Comparison of ENCODE assay signal across 9 mouse cellular contexts in genomic region chr7:27227276-27227675, GRCm38 (mm10). TPM values are rescaled to one million over a fixed set of nuclear protein-coding genes. Genes with fewer than 3 reads are reported as not detected.
DNase-seq lines count a peak whose midpoint lies in the region; ATAC-seq and TF ChIP-seq lines count a peak whose summit lies in the region.
"Had no signal": no experiment of that assay in that cellular context is flagged by ENCODE, and none has a peak within 500 bp of the region (broad histone marks: within the 10 kb centered on the region; RNA-seq: fewer than 3 reads in every experiment).

No protein-coding gene starts in this region.

- H3K4me3 ChIP-seq in heart, postnatal 0 days (ENCODE audit: low read depth, low read length): peak overlapping the region; percentile 73
- H3K4me3 ChIP-seq in bone marrow macrophage, adult 2 months (ENCODE audit: insufficient read depth, low read length): peak overlapping the region; percentile 94
- H3K4me3 ChIP-seq in hindbrain, embryonic 11.5 days (ENCODE audit: low read depth, low read length): peak overlapping the region; percentile 82
- H3K4me3 ChIP-seq in midbrain, embryonic 12.5 days: peak overlapping the region; percentile 72

- H3K4me2 ChIP-seq in heart, postnatal 0 days (ENCODE audit: low read depth, low read length): peak overlapping the region; percentile 79
- peak overlapping the region; percentile 84 for H3K4me2 ChIP-seq in hindbrain, embryonic 11.5 days (replicated peaks; ENCODE audit: low read depth, low read length)
- peak overlapping the region; percentile 91 for H3K4me2 ChIP-seq in midbrain, embryonic 12.5 days (replicated peaks)

- peak overlapping the region; percentile 75; the same call in 1 of the 2 replicates for H3K9ac ChIP-seq in heart, postnatal 0 days (replicated peaks; ENCODE audit: low read depth, low read length)
- peak overlapping the region; percentile 77 for H3K9ac ChIP-seq in hindbrain, embryonic 11.5 days (ENCODE audit: low read depth, low read length)
- H3K9ac ChIP-seq in midbrain, embryonic 12.5 days (replicated peaks): peak overlapping the region; percentile 85

- H3K36me3 ChIP-seq in heart, postnatal 0 days (replicated peaks; ENCODE audit: control insufficient read depth, insufficient read depth, low read length): no peaks in the 10 kb centered on the region
- H3K36me3 ChIP-seq in hindbrain, embryonic 11.5 days (ENCODE audit: control insufficient read depth, insufficient read depth, low read length): no peaks in the 10 kb centered on the region
- H3K36me3 ChIP-seq in midbrain, embryonic 12.5 days: no peaks in the 10 kb centered on the region

- H3K27me3 ChIP-seq in heart, postnatal 0 days (ENCODE audit: control insufficient read depth, insufficient read depth, low read length): no peaks in the 10 kb centered on the region
- H3K27me3 ChIP-seq in hindbrain, embryonic 11.5 days (ENCODE audit: control insufficient read depth, insufficient read depth, low read length): no peaks in the 10 kb centered on the region
- H3K27me3 ChIP-seq in midbrain, embryonic 12.5 days: no peaks in the 10 kb centered on the region

- no peak for TF ChIP-seq EP300 in heart, postnatal 0 days (IDR thresholded peaks at IDR 0.05; ENCODE audit: low read depth)

- WGBS in heart, postnatal 0 days: 37% methylated on average over 9 of the region's 9 CpGs
- 32% methylated on average over 9 of the region's 9 CpGs for WGBS in hindbrain, embryonic 11.5 days
- WGBS in midbrain, embryonic 12.5 days: 26% methylated on average over 9 of the region's 9 CpGs

- no peak for DNase-seq in heart, postnatal 0 days (ENCODE audit: low spot score)
- DNase-seq in heart, postnatal 25 days (ENCODE audit: low spot score): no peak
- no peak for DNase-seq in hindbrain, embryonic 11.5 days (ENCODE audit: low spot score)
- DNase-seq in B cell, adult 2 months: no peak
- no peak for DNase-seq in frontal cortex, adult 2 months (ENCODE audit: extremely low spot score in 1 of 2, low spot score in 1 of 2)
- no peak for DNase-seq in kidney, postnatal 4 days

- TF ChIP-seq POLR2A in bone marrow macrophage, adult 2 months (IDR thresholded peaks at IDR 0.05; ENCODE audit: borderline replicate concordance, low read depth, low read length): no peak

- H3K9me3 ChIP-seq in heart, postnatal 0 days (replicated peaks; ENCODE audit: control insufficient read depth, low read length): no peaks in the 10 kb centered on the region
- H3K9me3 ChIP-seq in hindbrain, embryonic 11.5 days (ENCODE audit: control insufficient read depth, low read length): no peaks in the 10 kb centered on the region
- no peaks in the 10 kb centered on the region for H3K9me3 ChIP-seq in midbrain, embryonic 12.5 days

- TF ChIP-seq CTCF in heart, postnatal 0 days (IDR thresholded peaks at IDR 0.05; ENCODE audit: low read depth): no peak
- TF ChIP-seq CTCF in bone marrow macrophage, adult 2 months (IDR thresholded peaks at IDR 0.05; ENCODE audit: low read depth, low read length): no peak

- no peak for ATAC-seq in heart, postnatal 0 days (ENCODE audit: insufficient read depth, low read depth)
- ATAC-seq in hindbrain, embryonic 11.5 days (ENCODE audit: low FRiP score): no peak
- no peak for ATAC-seq in midbrain, embryonic 12.5 days (ENCODE audit: low FRiP score, low read depth)
- ATAC-seq: inflammation-experienced regulatory T-cells, adult 6 months had no signal

- peaks cover 17% of the 10 kb centered on the region for H3K4me1 ChIP-seq in heart, postnatal 0 days (ENCODE audit: control insufficient read depth, insufficient read depth)
- peaks cover 39% of the 10 kb centered on the region for H3K4me1 ChIP-seq in bone marrow macrophage, adult 2 months (ENCODE audit: control insufficient read depth, insufficient read depth, low read length)
- H3K4me1 ChIP-seq in hindbrain, embryonic 11.5 days (replicated peaks; ENCODE audit: control insufficient read depth, insufficient read depth, low read length): peaks cover 9% of the 10 kb centered on the region; the same call in 1 of the 2 replicates
- H3K4me1 ChIP-seq in midbrain, embryonic 12.5 days: peaks cover 51% of the 10 kb centered on the region

- intact Hi-C loops in heart, postnatal 25 days (cut with DNase I): loop anchor here (2.0 kb wide), 1 partner anchor 24 kb away; no protein-coding TSS in a partner anchor

- H3K27ac ChIP-seq in heart, postnatal 0 days (ENCODE audit: low read depth): no peak overlapping the region
- no peak overlapping the region for H3K27ac ChIP-seq in bone marrow macrophage, adult 2 months (ENCODE audit: insufficient read depth, low read depth, low read length)
- no peak overlapping the region for H3K27ac ChIP-seq in hindbrain, embryonic 11.5 days (ENCODE audit: low read depth, low read length)
- no peak overlapping the region for H3K27ac ChIP-seq in midbrain, embryonic 12.5 days (replicated peaks)

RNA-seq across cellular contexts. Expression of gene Itpkc, which starts 1.2 kb away (rescaled TPM):
- 5.8 and 14.7 TPM in 2 replicates for total RNA-seq in heart, postnatal 0 days (2014; rRNA removed; ENCODE audit: low replicate concordance)
- polyA plus RNA-seq in heart, postnatal 0 days (2015; fragmentation: Nextera tagmentation; extraction: Ambion mirVana): 1.2 and 1.3 TPM in 2 replicates
- total RNA-seq in heart, postnatal 25 days (2021): 1 to 10 TPM; 4.4 to 4.7 TPM
- polyA plus RNA-seq in bone marrow macrophage, adult 2 months (2012; ENCODE audit: insufficient read depth, insufficient read length, missing spikeins): 6.1 and 7.1 TPM in 2 replicates
- 5.0 and 6.7 TPM in 2 replicates for polyA plus RNA-seq in hindbrain, embryonic 11.5 days (2014; fragmentation: Nextera tagmentation; extraction: Ambion mirVana)
- polyA plus RNA-seq in midbrain, embryonic 12.5 days (2016; fragmentation: Nextera tagmentation; extraction: Ambion mirVana): 8.7 and 10.2 TPM in 2 replicates
- 5.2 and 6.7 TPM in 2 replicates for polyA plus RNA-seq in frontal cortex, adult 2 months (2012; rRNA removed)

RNA-seq across cellular contexts. Expression of gene Coq8b, which starts 5.5 kb away (rescaled TPM):
- total RNA-seq in heart, postnatal 0 days (2014; rRNA removed; ENCODE audit: low replicate concordance): 5.8 and 7.2 TPM in 2 replicates
- 10.1 and 11.0 TPM in 2 replicates for polyA plus RNA-seq in heart, postnatal 0 days (2015; fragmentation: Nextera tagmentation; extraction: Ambion mirVana)
- total RNA-seq in heart, postnatal 25 days (2021): 1 to 10 TPM; 7.3 to 8.1 TPM
- 21.7 and 22.6 TPM in 2 replicates for polyA plus RNA-seq in bone marrow macrophage, adult 2 months (2012; ENCODE audit: insufficient read depth, insufficient read length, missing spikeins)
- polyA plus RNA-seq in hindbrain, embryonic 11.5 days (2014; fragmentation: Nextera tagmentation; extraction: Ambion mirVana): 13.9 and 18.4 TPM in 2 replicates
- polyA plus RNA-seq in midbrain, embryonic 12.5 days (2016; fragmentation: Nextera tagmentation; extraction: Ambion mirVana): 22.1 and 22.9 TPM in 2 replicates
- 39.1 and 40.5 TPM in 2 replicates for polyA plus RNA-seq in frontal cortex, adult 2 months (2012; rRNA removed)

RNA-seq across cellular contexts. Expression of gene Numbl, which starts 31.0 kb away (rescaled TPM):
- total RNA-seq in heart, postnatal 0 days (2014; rRNA removed; ENCODE audit: low replicate concordance): 15.9 and 23.5 TPM in 2 replicates
- polyA plus RNA-seq in heart, postnatal 0 days (2015; fragmentation: Nextera tagmentation; extraction: Ambion mirVana): 5.6 and 6.2 TPM in 2 replicates
- total RNA-seq in heart, postnatal 25 days (2021): 1 to 10 TPM; 4.5 to 5.3 TPM
- 6.2 and 7.6 TPM in 2 replicates for polyA plus RNA-seq in bone marrow macrophage, adult 2 months (2012; ENCODE audit: insufficient read depth, insufficient read length, missing spikeins)
- 19.8 and 22.7 TPM in 2 replicates for polyA plus RNA-seq in hindbrain, embryonic 11.5 days (2014; fragmentation: Nextera tagmentation; extraction: Ambion mirVana)
- polyA plus RNA-seq in midbrain, embryonic 12.5 days (2016; fragmentation: Nextera tagmentation; extraction: Ambion mirVana): 59.8 and 61.2 TPM in 2 replicates
- polyA plus RNA-seq in frontal cortex, adult 2 months (2012; rRNA removed): 95.1 and 100 TPM in 2 replicates

RNA-seq across cellular contexts. Expression of gene Snrpa, which starts 31.2 kb away (rescaled TPM):
- 78.2 and 79.4 TPM in 2 replicates for total RNA-seq in heart, postnatal 0 days (2014; rRNA removed; ENCODE audit: low replicate concordance)
- 60.5 and 69.3 TPM in 2 replicates for polyA plus RNA-seq in heart, postnatal 0 days (2015; fragmentation: Nextera tagmentation; extraction: Ambion mirVana)
- total RNA-seq in heart, postnatal 25 days (2021): 10 to 100 TPM; 40.0 to 42.5 TPM
- polyA plus RNA-seq in bone marrow macrophage, adult 2 months (2012; ENCODE audit: insufficient read depth, insufficient read length, missing spikeins): 52.0 and 63.3 TPM in 2 replicates
- polyA plus RNA-seq in hindbrain, embryonic 11.5 days (2014; fragmentation: Nextera tagmentation; extraction: Ambion mirVana): 333 and 349 TPM in 2 replicates
- 277 and 286 TPM in 2 replicates for polyA plus RNA-seq in midbrain, embryonic 12.5 days (2016; fragmentation: Nextera tagmentation; extraction: Ambion mirVana)
- polyA plus RNA-seq in frontal cortex, adult 2 months (2012; rRNA removed): 190 and 196 TPM in 2 replicates

RNA-seq across cellular contexts. Expression of gene BC024978, which starts 31.7 kb away (rescaled TPM):
- 1.8 and 4.8 TPM in 2 replicates for total RNA-seq in heart, postnatal 0 days (2014; rRNA removed; ENCODE audit: low replicate concordance)
- 2.0 and 2.1 TPM in 2 replicates for polyA plus RNA-seq in heart, postnatal 0 days (2015; fragmentation: Nextera tagmentation; extraction: Ambion mirVana)
- 10 to 100 TPM; 13.9 to 15.8 TPM for total RNA-seq in heart, postnatal 25 days (2021)
- 4.0 and 5.0 TPM in 2 replicates for polyA plus RNA-seq in bone marrow macrophage, adult 2 months (2012; ENCODE audit: insufficient read depth, insufficient read length, missing spikeins)
- 3.4 and 4.1 TPM in 2 replicates for polyA plus RNA-seq in hindbrain, embryonic 11.5 days (2014; fragmentation: Nextera tagmentation; extraction: Ambion mirVana)
- polyA plus RNA-seq in midbrain, embryonic 12.5 days (2016; fragmentation: Nextera tagmentation; extraction: Ambion mirVana): 3.9 and 4.5 TPM in 2 replicates
- polyA plus RNA-seq in frontal cortex, adult 2 months (2012; rRNA removed): 17.5 and 17.7 TPM in 2 replicates
